Mouse (Mus musculus): ENCODE measurements around the gene Vmn1r54.
"Not testable (repeated sequence)": the region's sequence is repeated elsewhere in the genome, so short reads cannot be mapped to it uniquely, and the experiment has no call there.

- TF ChIP-seq POLR2A (IDR thresholded peaks at IDR 0.05; ENCODE audit: borderline replicate concordance, low read depth, low read length); CTCF (IDR thresholded peaks at IDR 0.05; ENCODE audit: low read depth, low read length): not testable (repeated sequence)
Measured at GRCm38 (mm10) chr6:90202493-90202892, 43.6 kb upstream of the Vmn1r54 start, which contains the start of gene V1ra8.
